Mouse (Mus musculus) neural tube, embryonic 15.5 days (tissue): ENCODE measurements around the gene Zfp62. TPM values are rescaled to one million over a fixed set of nuclear protein-coding genes. Genes with fewer than 3 reads are reported as not detected.

ENCODE experiments used
- ATAC-seq: fragments of 200-750 bp; cut with Nextera tagmentation; 2 replicates; pipeline ENCODE4 v1.8.0; 2017; ENCODE audit warnings: mild to moderate bottlenecking, moderate TSS enrichment, moderate library complexity; ENCODE audit not compliant: low FRiP score
- H3K27ac ChIP-seq: fragments of 300-500 bp; sonication (generic); replicated peaks from 2 replicates; pipeline ENCODE4 v1.5.1; 2015; ENCODE audit warnings: mild to moderate bottlenecking, inconsistent platforms
- H3K27me3 ChIP-seq: fragments of 300-500 bp; sonication (generic); replicated peaks from 2 replicates; pipeline ENCODE4 v1.6.1; 2015; ENCODE audit warnings: inconsistent platforms
- H3K36me3 ChIP-seq: fragments of 300-500 bp; sonication (generic); 2 replicates; pipeline ENCODE4 v1.6.1; 2015; ENCODE audit warnings: inconsistent platforms
- H3K4me1 ChIP-seq: fragments of 300-500 bp; sonication (generic); 2 replicates; pipeline ENCODE4 v1.6.1; 2015; ENCODE audit warnings: inconsistent platforms
- H3K4me2 ChIP-seq: fragments of 300-500 bp; sonication (generic); 2 replicates; pipeline ENCODE4 v1.6.1; 2015; ENCODE audit warnings: inconsistent platforms, mild to moderate bottlenecking, moderate library complexity
- H3K4me3 ChIP-seq: fragments of 300-500 bp; sonication (generic); replicated peaks from 2 replicates; pipeline ENCODE4 v1.5.1; 2015; ENCODE audit warnings: mild to moderate bottlenecking, inconsistent platforms
- H3K9ac ChIP-seq: fragments of 300-500 bp; sonication (generic); replicated peaks from 2 replicates; pipeline ENCODE4 v1.6.1; 2015; ENCODE audit warnings: mild to moderate bottlenecking, inconsistent platforms
- H3K9me3 ChIP-seq: fragments of 300-500 bp; sonication (generic); replicated peaks from 2 replicates; pipeline ENCODE4 v1.6.1; 2016; ENCODE audit warnings: inconsistent platforms
- WGBS: fragments of 180-500 bp; shearing (Covaris S2); methylation state at CpG from one replicate; pipeline ENCODE4 v1.1.7; 2015; ENCODE audit warnings: mixed read lengths; 5-methylcytosine and 5-hydroxymethylcytosine counted together
- polyA plus RNA-seq: library from polyadenylated mRNA; unstranded; fragments of >200 nt; fragmentation: Nextera tagmentation; extraction: Ambion mirVana; gene quantifications from 2 replicates; pipeline ENCODE4 v1.2.1, GENCODE M21; 2015

Zfp62 gene
- polyA plus RNA-seq, 1 experiment from 2014 or later, result 33.6 TPM

GRCm38 (mm10) chr11:49250422-49251379, 47.6 kb downstream of the Zfp62 start:
- peak overlapping the region; percentile 88 for H3K4me2 ChIP-seq
- peaks cover 47% of the 10 kb centered on the region for H3K4me1 ChIP-seq
- H3K9me3 ChIP-seq, result no peaks in the 10 kb centered on the region
- WGBS, result 2% methylated on average over 45 of the region's 45 CpGs
- H3K27me3 ChIP-seq, result no peaks in the 10 kb centered on the region
- peak overlapping the region; percentile 83 for H3K27ac ChIP-seq
- peak overlapping the region; percentile 67 for H3K4me3 ChIP-seq
- peak; percentile 89 for ATAC-seq
- peaks cover 7% of the 10 kb centered on the region; the same call in 1 of the 2 replicates for H3K36me3 ChIP-seq
- H3K9ac ChIP-seq, result peak overlapping the region; percentile 74

- no peaks in the 10 kb centered on the region for H3K27me3 ChIP-seq
- peak overlapping the region; percentile 74; the same call in 1 of the 2 replicates for H3K9ac ChIP-seq
- H3K36me3 ChIP-seq, result peaks cover 7% of the 10 kb centered on the region; the same call in 1 of the 2 replicates
- peaks cover 41% of the 10 kb centered on the region for H3K4me1 ChIP-seq
- no peak overlapping the region for H3K27ac ChIP-seq
- H3K4me3 ChIP-seq, result peak overlapping the region; percentile 67
- WGBS, result 68% methylated on average over 7 of the region's 7 CpGs
- H3K4me2 ChIP-seq, result peak overlapping the region; percentile 88
- no peak for ATAC-seq
- no peaks in the 10 kb centered on the region for H3K9me3 ChIP-seq
Measured at GRCm38 (mm10) chr11:49251380-49251761, 48.3 kb downstream of the Zfp62 start.

- H3K4me2 ChIP-seq, result 0 out of 2 replicates have a peak overlapping the region, but pooled peaks have one; percentile 2
- H3K9ac ChIP-seq, result no peak overlapping the region
- no peaks in the 10 kb centered on the region for H3K27me3 ChIP-seq
- ATAC-seq, result no peak
- 90% methylated on average over 5 of the region's 5 CpGs for WGBS
- H3K4me1 ChIP-seq, result peaks cover 35% of the 10 kb centered on the region
- no peak overlapping the region for H3K4me3 ChIP-seq
- peaks cover 7% of the 10 kb centered on the region; the same call in 1 of the 2 replicates for H3K36me3 ChIP-seq
- no peaks in the 10 kb centered on the region for H3K9me3 ChIP-seq
- H3K27ac ChIP-seq, result no peak overlapping the region
Measured at GRCm38 (mm10) chr11:49252048-49252447, 49.0 kb downstream of the Zfp62 start.

GRCm38 (mm10) chr11:49253035-49253434, 49.9 kb downstream of the Zfp62 start:
- peaks cover 30% of the 10 kb centered on the region for H3K4me1 ChIP-seq
- peaks cover 7% of the 10 kb centered on the region; the same call in 1 of the 2 replicates for H3K36me3 ChIP-seq
- H3K4me2 ChIP-seq, result no peak overlapping the region
- no peaks in the 10 kb centered on the region for H3K9me3 ChIP-seq
- no peak overlapping the region for H3K9ac ChIP-seq
- no peak for ATAC-seq
- WGBS, result 92% methylated on average over 6 of the region's 6 CpGs
- no peak overlapping the region for H3K27ac ChIP-seq
- no peak overlapping the region for H3K4me3 ChIP-seq
- no peaks in the 10 kb centered on the region for H3K27me3 ChIP-seq

GRCm38 (mm10) chr11:49259296-49259695, 56.2 kb downstream of the Zfp62 start:
- H3K9me3 ChIP-seq, result no peaks in the 10 kb centered on the region
- peaks cover 18% of the 10 kb centered on the region for H3K36me3 ChIP-seq
- no peak overlapping the region for H3K4me2 ChIP-seq
- no peak overlapping the region for H3K27ac ChIP-seq
- no peak overlapping the region for H3K9ac ChIP-seq
- no peaks in the 10 kb centered on the region for H3K4me1 ChIP-seq
- no peak for ATAC-seq
- no peaks in the 10 kb centered on the region for H3K27me3 ChIP-seq
- no peak overlapping the region for H3K4me3 ChIP-seq
- 95% methylated on average over 2 of the region's 2 CpGs for WGBS

- no peak overlapping the region for H3K4me3 ChIP-seq
- no peak overlapping the region for H3K9ac ChIP-seq
- H3K4me2 ChIP-seq, result no peak overlapping the region
- no peaks in the 10 kb centered on the region for H3K4me1 ChIP-seq
- H3K27ac ChIP-seq, result no peak overlapping the region
- no peak for ATAC-seq
- WGBS, result 91% methylated on average over 1 of the region's 1 CpGs
- no peaks in the 10 kb centered on the region for H3K9me3 ChIP-seq
- H3K27me3 ChIP-seq, result no peaks in the 10 kb centered on the region
- H3K36me3 ChIP-seq, result peaks cover 15% of the 10 kb centered on the region
Measured at GRCm38 (mm10) chr11:49259829-49260228, 56.7 kb downstream of the Zfp62 start.

- H3K4me2 ChIP-seq, result no peak overlapping the region
- no peak overlapping the region for H3K27ac ChIP-seq
- H3K9me3 ChIP-seq, result no peaks in the 10 kb centered on the region
- 93% methylated on average over 21 of the region's 21 CpGs for WGBS
- no peak overlapping the region for H3K9ac ChIP-seq
- H3K4me3 ChIP-seq, result no peak overlapping the region
- H3K4me1 ChIP-seq, result no peaks in the 10 kb centered on the region
- no peak for ATAC-seq
- H3K36me3 ChIP-seq, result peaks cover 15% of the 10 kb centered on the region
- no peaks in the 10 kb centered on the region for H3K27me3 ChIP-seq
Measured at GRCm38 (mm10) chr11:49260598-49261312, 57.7 kb downstream of the Zfp62 start.

GRCm38 (mm10) chr11:49261313-49261855, 58.3 kb downstream of the Zfp62 start:
- Histone ChIP-seq H3K9me3 (no peaks in the 10 kb centered on the region), H3K4me2 (no peak overlapping the region), H3K27ac (no peak overlapping the region), H3K27me3 (no peaks in the 10 kb centered on the region), H3K36me3 (peaks cover 15% of the 10 kb centered on the region), H3K4me1 (no peaks in the 10 kb centered on the region), H3K9ac (no peak overlapping the region), H3K4me3 (no peak overlapping the region)
- no peak for ATAC-seq
- 95% methylated on average over 14 of the region's 14 CpGs for WGBS

GRCm38 (mm10) chr11:49262286-49262685, 59.2 kb downstream of the Zfp62 start:
- no peak for ATAC-seq
- Histone ChIP-seq H3K27me3 (no peaks in the 10 kb centered on the region), H3K36me3 (peaks cover 15% of the 10 kb centered on the region), H3K4me3 (no peak overlapping the region), H3K9me3 (no peaks in the 10 kb centered on the region), H3K9ac (no peak overlapping the region), H3K4me2 (no peak overlapping the region), H3K4me1 (no peaks in the 10 kb centered on the region), H3K27ac (no peak overlapping the region)
- 84% methylated on average over 5 of the region's 5 CpGs for WGBS

GRCm38 (mm10) chr11:49263149-49263548, 60.1 kb downstream of the Zfp62 start:
- Histone ChIP-seq H3K27ac (no peak overlapping the region), H3K27me3 (no peaks in the 10 kb centered on the region), H3K9ac (no peak overlapping the region), H3K36me3 (peaks cover 15% of the 10 kb centered on the region), H3K4me2 (no peak overlapping the region), H3K9me3 (no peaks in the 10 kb centered on the region), H3K4me1 (no peaks in the 10 kb centered on the region), H3K4me3 (no peak overlapping the region)
- 88% methylated on average over 6 of the region's 6 CpGs for WGBS
- no peak for ATAC-seq

GRCm38 (mm10) chr11:49264081-49264480, 61.0 kb downstream of the Zfp62 start:
- Histone ChIP-seq H3K4me3 (no peak overlapping the region), H3K36me3 (peaks cover 13% of the 10 kb centered on the region), H3K27me3 (no peaks in the 10 kb centered on the region), H3K4me1 (no peaks in the 10 kb centered on the region), H3K27ac (no peak overlapping the region), H3K9ac (no peak overlapping the region), H3K9me3 (no peaks in the 10 kb centered on the region), H3K4me2 (no peak overlapping the region)
- WGBS, result 94% methylated on average over 7 of the region's 7 CpGs
- ATAC-seq, result no peak
